Mouse (Mus musculus): Measurements from ENCODE around the gene Tmem59. TPM values are rescaled to one million over a fixed set of nuclear protein-coding genes. Genes with fewer than 3 reads are reported as not detected.

Tmem59 gene
- total RNA-seq, 4 experiments from 2014 or later, result 208 to 241 (median 220) TPM

DNA sequence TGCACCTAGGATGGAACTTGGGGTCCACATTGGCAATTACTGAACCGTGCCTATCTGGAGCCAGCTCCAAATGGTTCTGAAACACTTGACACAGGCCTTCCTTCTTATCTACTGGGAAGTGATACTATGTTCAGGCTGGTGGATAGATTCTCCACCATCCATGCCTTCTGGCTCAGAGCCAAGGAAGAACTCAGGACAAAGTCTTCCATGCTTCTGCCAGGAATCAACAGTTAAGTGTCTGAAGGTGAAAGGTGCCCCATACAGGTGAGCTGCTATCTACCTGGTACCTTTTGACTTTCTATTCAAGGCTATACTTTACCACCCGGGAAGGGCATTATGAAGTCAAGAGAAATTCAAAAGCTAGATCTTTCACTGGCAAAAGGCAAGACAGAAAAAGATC lies 60.1 kb downstream of the Tmem59 start:
- no peak for DNase-seq (ENCODE audit: low spot score in 2 of 2)

DNA sequence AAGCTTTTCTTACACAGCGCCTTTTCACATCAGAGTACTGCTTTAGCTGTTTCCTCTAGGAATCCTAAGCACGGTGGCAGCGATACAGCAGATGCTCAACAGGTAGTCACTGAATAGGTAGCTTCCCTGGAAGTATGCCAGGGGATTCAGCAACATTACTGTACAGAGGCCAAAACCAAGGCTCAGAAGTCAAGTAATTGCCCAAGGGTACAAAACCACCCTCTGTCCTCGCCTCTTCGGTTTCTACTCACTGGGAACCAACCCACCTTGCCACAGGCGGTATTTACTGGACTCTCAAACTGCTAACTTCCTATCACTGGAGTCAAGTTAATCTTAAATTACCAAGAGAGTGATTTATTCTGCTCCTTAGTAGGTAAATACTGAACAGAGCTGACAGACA lies 62.0 kb downstream of the Tmem59 start:
- no peak for DNase-seq (ENCODE audit: low spot score in 2 of 2)

DNA sequence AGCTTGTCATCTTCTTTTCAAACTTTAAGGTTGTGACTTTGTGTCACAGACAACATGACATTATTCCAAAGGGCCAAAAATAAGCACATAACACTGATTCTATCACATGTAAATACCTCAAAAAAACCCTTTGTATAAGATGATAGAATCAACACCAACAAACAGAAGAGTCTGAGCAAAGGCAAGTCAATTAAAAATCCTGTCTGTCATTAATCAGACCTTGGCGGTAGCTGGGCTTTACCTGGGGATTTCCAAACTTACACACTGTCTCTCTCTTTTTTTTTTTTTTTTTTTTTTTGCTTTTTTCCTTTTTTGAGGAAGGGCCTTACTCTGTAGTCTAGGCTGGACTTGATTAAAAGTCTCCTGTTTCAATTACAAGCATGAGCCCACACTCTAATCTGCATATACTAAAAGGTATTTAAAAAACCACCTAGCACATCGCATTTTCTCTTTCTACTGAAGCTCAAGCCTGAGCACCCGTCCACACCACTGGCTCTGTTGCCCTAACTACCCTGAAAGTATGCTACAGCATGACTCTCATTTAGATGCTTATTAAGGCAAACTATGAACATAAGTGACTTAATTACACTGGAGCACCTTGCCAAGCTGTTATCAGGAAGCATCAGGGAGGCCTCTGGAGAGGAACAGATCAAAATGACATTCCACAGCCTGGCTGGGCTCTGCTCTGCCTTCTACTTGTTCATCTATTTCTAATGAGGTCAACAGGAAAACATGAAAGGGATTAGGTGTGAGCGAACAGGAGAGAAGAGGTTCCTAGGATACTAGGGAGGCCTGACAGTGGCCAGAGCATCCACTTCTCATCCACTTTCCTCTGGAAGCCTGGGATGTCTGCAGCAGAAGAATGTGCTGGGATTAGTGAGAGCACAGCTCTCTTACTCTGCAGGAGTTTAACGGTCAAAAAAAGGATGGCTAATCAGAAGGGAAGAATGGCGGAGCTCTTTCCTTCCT lies 65.5 kb downstream of the Tmem59 start:
- DNase-seq (ENCODE audit: low spot score in 2 of 2), result no peak

DNA sequence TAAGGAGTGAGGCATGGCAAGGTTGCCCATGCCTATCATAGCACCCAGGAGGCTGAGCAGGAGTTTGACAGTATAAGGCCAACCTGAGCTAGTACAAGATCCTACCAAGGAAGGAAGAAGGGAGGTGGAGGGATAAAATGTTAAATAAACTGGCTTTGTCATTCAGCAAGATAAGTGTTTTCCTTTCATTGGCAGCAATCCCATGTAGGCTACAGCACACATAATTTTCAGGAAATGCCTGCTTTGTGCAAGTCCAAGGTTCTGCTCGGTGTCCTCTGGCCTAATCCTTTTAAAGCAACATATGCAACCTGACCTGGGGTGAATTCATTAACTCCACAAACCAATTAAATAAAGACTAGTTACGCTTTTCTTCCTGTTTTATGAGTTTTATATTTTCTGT lies 67.2 kb downstream of the Tmem59 start:
- no peak for DNase-seq (ENCODE audit: low spot score in 2 of 2)

DNA sequence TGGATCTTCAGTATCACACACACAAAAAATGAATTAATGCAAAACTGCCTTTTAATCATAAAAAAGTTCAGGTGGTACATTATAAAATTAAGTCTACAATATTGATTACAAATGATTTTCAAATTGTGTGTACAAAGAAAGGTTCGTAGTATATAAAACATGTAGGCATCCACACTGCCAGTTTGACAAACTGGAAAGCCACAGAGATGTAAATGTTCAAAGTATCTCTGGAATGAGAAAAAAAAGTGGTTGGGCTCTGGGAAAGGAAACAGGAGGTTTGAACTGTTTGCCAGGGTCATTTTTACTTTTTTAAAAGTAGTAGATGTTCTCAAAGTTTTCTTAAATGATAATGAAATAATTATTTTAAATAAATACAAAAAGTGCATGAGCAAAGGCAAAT lies 67.8 kb downstream of the Tmem59 start:
- no peak for DNase-seq (ENCODE audit: low spot score in 2 of 2)

DNA sequence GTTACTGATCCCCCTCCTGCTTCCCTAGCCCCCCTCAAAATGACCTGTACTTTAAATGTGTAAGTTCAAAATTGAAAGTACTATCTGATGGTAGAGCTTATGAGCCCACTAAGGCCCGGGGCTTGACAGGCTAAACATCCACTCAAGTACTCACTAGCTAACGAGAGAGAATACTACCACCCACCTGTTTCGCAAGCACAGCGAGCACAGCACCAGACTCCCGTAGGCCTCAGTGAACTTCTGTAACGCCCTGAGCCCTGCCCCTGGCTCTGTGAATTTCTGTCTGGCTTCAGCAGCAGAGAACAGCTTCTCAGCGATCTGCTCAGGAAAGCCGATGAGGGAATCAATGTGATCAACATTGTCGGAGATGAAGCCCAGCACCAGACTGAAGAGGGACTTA lies 68.9 kb downstream of the Tmem59 start:
- DNase-seq (ENCODE audit: low spot score in 2 of 2), result no peak

DNA sequence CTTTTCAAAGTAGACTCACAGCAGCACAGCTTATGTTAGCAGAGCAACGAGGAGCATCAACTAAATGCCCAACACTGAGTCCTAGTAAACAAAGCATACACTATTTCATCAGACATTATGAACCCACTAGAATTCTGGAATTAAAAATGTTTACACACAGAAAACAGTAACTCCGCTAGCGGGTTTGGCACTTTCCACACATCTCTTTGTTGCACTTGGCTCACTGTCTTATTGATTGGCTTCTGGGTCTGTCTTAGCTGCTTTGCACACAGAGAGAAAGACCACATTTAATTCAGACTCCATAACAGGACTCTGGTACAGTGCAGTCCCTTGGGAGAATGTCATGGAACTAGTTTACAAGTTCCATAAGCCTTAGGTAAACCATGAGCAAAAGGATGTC lies 69.9 kb downstream of the Tmem59 start:
- no peak for DNase-seq (ENCODE audit: low spot score in 2 of 2)

DNA sequence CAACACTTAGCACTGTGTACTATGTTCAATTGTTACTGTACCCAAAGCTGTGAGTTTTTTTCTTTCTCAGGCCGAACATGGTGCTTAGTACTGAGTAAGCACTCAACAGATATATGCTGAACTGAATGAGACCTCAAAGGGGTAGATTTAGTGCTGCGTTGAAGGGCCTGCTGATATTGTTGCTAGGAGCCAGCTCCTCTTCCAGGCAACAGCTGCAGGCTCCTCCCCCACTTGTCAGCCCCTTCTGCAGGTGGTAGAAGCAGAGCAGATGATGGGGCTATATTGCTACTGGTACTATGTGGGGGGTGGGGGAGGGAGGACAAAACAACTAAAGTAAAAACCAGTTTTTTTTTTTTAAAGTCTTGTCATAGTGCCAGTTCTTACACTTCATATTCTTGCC lies 71.3 kb downstream of the Tmem59 start:
- no peak for DNase-seq (ENCODE audit: low spot score in 2 of 2)

DNA sequence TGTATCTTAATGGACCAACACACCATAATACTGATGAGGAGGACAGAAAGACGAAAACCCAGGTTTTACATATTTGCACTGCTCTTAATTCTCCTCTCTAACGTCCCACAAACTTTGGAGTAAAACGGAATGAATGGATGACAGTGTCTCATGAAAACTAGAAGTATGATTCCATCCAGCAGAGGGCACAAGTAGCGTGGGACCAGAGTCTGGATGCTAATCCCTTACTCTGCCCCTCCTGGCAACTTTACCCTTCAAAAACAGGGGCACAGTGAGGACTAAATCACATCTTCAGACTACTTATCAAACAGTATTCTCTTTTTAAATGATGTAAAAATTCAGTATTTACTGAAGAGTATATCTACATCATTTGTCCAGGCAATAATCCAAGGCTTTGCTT lies 72.3 kb downstream of the Tmem59 start:
- no peak for DNase-seq (ENCODE audit: low spot score in 2 of 2)

Other genes starting within 250 kb of the Tmem59 start
- 10 to 100 TPM; 53.4 to 58.6 (median 58.2) TPM for gene Mrpl37, start 111.5 kb upstream of the Tmem59 start, total RNA-seq (2022)
- gene Cyb5rl, start 111.4 kb upstream of the Tmem59 start, total RNA-seq (2022), result 1 to 10 TPM; 5.8 to 9.8 (median 7.2) TPM
- not detected for gene Cdcp2, start 81.5 kb upstream of the Tmem59 start, total RNA-seq (2022)
- 10 to 100 TPM; 14.5 to 18.5 (median 15.6) TPM for gene Tceanc2, start 717 bp downstream of the Tmem59 start, total RNA-seq (2022)
- gene Ldlrad1, start 30.8 kb downstream of the Tmem59 start, total RNA-seq (2022), result under 1 TPM in 1 of 4 experiments, not detected in 3; 0.32 TPM
- 10 to 100 TPM; 22.6 to 33.0 (median 28.7) TPM for gene Lrrc42, start 75.1 kb downstream of the Tmem59 start, total RNA-seq (2022)
- gene Hspb11, start 75.2 kb downstream of the Tmem59 start, total RNA-seq (2022), result 10 to 100 TPM; 14.2 to 20.6 (median 19.4) TPM
- not detected for gene Dio1, start 128.8 kb downstream of the Tmem59 start, total RNA-seq (2022)
- gene Yipf1, start 136.0 kb downstream of the Tmem59 start, total RNA-seq (2022), result 10 to 100 TPM; 42.8 to 52.1 (median 45.8) TPM
- gene Ndc1, start 189.4 kb downstream of the Tmem59 start, total RNA-seq (2022), result 10 to 100 TPM in 2 of 4 experiments, 1 to 10 TPM in 2; 9.1 to 12.8 (median 10.4) TPM